Mouse (Mus musculus) olfactory bulb, adult 2 months (tissue): ENCODE results near the gene Stk31. TPM values are rescaled to one million over a fixed set of nuclear protein-coding genes. Genes with fewer than 3 reads are reported as not detected.

Experiments used
- H3K27ac ChIP-seq: fragments of 200-500 bp; 2 replicates; pipeline ENCODE4 v1.5.1; 2012; ENCODE audit warnings: low read depth, low read length; ENCODE audit not compliant: insufficient read depth
- H3K4me1 ChIP-seq: fragments of 200-500 bp; 2 replicates; pipeline ENCODE4 v1.6.1; 2012; ENCODE audit warnings: low read length; ENCODE audit not compliant: control insufficient read depth, insufficient read depth
- H3K4me3 ChIP-seq: fragments of 200-500 bp; 2 replicates; pipeline ENCODE4 v1.5.1; 2012; ENCODE audit warnings: mild to moderate bottlenecking, low read depth, low read length, moderate library complexity; ENCODE audit not compliant: insufficient read depth
- CTCF ChIP-seq: fragments of 200-500 bp; IDR thresholded peaks from 2 replicates; pipeline ENCODE4 v1.5.1; 2012; ENCODE audit warnings: low read depth, mild to moderate bottlenecking, low read length, moderate library complexity; ENCODE audit not compliant: insufficient read depth
- POLR2A ChIP-seq: fragments of 200-500 bp; IDR thresholded peaks from 2 replicates; pipeline ENCODE4 v1.6.1; 2012; ENCODE audit warnings: mild to moderate bottlenecking, low read depth, low read length, moderate library complexity; ENCODE audit not compliant: insufficient read depth
- WGBS: fragments of 180-500 bp; shearing (Covaris S2); methylation state at CpG from one replicate; pipeline ENCODE4 v1.1.7; 2018; 5-methylcytosine and 5-hydroxymethylcytosine counted together
- polyA plus RNA-seq: library from polyadenylated mRNA; stranded (reverse); fragments of >200 nt; gene quantifications from 2 replicates; pipeline ENCODE4 v1.2.4, GENCODE M21; 2012; ENCODE audit warnings: low replicate concordance; ENCODE audit not compliant: missing spikeins, insufficient read depth, insufficient read length

The Stk31 gene
- polyA plus RNA-seq: not detected in 2 replicates

DNA sequence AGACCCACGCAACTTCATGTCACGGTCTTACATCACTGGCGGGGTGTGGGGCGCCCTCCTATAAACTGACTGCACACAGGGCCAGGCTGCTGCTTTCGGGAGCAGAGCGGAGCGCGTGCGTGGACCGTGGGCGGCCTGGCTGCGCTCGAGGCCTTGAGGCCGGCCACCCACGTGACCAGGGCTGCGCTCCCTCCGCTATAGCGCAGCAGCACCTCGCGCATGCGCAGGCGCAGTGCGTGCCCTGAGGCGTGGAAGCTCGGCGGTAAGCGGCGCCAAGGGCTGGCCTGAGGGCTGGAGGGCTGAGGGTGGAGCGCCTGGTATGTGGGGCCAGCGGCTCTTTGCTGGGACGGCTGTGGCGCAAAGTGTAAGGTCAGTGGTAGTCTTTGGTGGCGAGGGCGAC is at the start of gene Stk31:
Gene Stk31, plus strand, starts transcription at position 289 of the 400 bp plus-strand sequence.
- WGBS: 90% methylated on average over 34 of the region's 34 CpGs
- H3K27ac ChIP-seq: no peak within 1 kb of the TSS
- no peaks in the 10 kb centered on the region for H3K4me1 ChIP-seq
- H3K4me3 ChIP-seq: no peak within 1 kb of the TSS
- TF ChIP-seq POLR2A (no peak), CTCF (no peak)

DNA sequence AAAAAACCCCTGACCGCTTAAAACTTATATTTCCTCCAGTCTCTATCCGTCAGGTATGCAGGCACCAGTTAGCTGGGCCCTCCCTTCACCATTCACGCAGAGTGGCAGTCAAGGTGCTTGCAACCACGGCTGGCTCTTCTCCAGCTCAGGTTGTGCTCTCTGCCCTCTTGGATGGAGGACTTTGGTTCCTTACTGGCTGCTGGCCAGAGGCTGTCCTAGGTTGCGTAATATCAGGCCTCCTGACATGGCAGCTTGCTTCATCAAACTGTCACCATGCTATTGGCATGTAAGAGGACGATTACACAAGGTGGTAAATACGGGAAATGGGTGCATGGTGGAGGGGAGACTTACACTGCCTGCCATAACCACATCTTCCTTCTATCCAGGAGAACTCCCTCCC is 45.6 kb upstream of the Stk31 start:
- TF ChIP-seq CTCF (no peak), POLR2A (no peak)
- Histone ChIP-seq H3K4me1 (no peaks in the 10 kb centered on the region), H3K27ac (no peak overlapping the region), H3K4me3 (no peak overlapping the region)
- WGBS: 95% methylated on average over 7 of the region's 7 CpGs

DNA sequence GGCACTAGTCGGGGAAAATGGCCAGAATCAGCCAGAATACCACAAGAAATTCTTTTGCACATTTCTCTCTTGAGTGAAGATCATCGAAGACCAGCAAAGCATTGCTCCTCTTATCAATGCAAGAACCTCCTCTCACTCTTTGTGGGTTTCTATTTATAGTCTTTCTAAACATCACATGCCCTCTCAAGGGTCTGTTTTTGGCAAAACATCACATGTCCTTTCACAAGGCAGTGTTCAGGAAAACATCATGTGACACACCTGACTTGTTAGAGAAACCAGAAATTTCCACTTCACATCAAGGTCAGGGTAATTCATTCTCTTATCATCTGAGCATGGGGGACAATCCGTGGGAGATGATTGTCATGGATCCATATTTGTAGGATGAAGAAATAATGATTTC is 40.8 kb upstream of the Stk31 start:
- no peak overlapping the region for H3K4me3 ChIP-seq
- H3K4me1 ChIP-seq: no peaks in the 10 kb centered on the region
- TF ChIP-seq CTCF (no peak), POLR2A (no peak)
- 86% methylated on average over 3 of the region's 3 CpGs for WGBS
- H3K27ac ChIP-seq: no peak overlapping the region

DNA sequence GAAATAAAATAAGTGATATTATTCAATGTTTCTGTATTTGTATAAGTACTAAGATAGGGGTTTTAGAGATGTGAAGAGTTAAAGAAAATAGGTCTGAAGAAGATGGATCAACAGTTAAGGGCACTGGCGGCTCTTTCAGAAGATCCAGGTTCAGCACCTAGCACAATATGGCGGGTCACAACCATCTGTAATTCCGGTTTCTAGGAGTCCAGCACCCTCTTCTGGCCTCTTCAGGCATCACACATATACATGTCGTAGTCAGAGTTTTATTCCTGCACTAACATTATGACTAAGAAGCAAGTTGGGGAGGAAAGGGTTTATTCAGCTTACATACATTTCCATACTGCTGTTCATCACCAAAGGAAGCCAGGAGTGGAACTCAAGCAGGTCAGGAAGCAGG is 40.2 kb upstream of the Stk31 start:
- TF ChIP-seq POLR2A (no peak), CTCF (no peak)
- no peaks in the 10 kb centered on the region for H3K4me1 ChIP-seq
- no peak overlapping the region for H3K27ac ChIP-seq
- WGBS: 74% methylated on average over 4 of the region's 4 CpGs
- no peak overlapping the region for H3K4me3 ChIP-seq

DNA sequence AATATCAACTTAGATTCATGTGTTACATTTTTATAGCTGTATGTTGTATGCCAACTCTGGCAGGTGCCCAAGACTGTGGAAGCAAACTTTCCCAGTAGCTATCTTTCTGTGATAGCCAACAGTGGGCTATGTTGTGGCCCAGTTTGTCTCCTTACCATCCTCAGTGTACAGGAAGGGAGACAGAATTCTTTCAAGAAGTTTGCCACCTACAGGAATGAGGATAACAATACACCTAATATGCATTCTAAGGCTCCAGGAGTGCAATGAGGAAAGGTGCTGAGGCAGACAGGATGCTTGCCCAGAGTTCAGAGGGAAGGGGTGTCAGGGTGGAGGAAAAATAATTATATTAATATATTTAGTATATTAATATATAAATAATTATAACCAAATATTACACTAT is 35.0 kb upstream of the Stk31 start:
- H3K4me1 ChIP-seq: no peaks in the 10 kb centered on the region
- no peak overlapping the region for H3K4me3 ChIP-seq
- no peak for TF ChIP-seq CTCF
- H3K27ac ChIP-seq: no peak overlapping the region

DNA sequence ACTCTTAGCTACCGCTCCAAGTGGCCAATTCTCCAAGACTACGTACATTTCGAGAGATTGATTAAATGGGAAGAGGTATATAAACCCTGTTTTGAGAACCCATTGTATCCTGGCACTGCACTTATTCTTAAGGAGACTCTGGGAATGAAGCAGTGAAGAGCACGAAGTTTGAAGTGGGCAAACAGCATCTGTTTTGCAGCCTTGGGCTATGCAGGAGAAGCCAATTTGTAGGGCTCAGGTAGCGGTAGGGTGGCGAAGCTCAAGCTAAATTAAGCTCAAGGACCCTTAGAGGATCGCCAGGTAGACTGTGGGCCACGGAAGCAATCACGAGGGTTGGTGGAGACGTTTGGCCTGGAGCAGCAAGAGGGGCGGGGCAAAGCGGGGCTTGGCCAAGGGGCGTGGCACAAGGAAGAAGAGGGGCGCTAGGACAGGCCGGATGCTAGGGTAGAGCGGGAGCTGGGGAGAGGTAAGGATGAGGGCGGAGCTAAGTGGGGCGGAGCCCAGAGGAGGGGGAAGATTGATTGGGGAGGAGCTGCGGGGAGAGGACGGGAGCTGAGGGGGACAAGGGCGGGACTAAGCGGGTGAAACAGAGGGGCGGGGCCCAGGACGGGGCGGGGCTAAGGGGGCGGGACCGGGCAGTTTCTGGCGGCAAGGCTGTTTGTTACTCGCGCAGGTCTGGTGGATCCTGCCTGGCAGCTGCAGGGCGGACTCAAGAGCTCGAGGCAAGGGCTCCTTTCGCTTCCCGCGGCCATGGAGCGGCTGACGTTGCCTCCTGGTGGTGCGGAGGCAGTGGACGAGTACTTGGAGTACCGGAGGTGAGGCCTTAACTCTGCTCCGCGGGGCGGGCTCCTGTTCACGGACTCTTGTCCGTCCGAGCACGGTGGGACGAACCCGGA is 28.0 kb upstream of the Stk31 start, which contains the start of gene Fam221a:
Gene Fam221a, plus strand, starts transcription at position 581 of the 896 bp plus-strand sequence.
- Histone ChIP-seq H3K4me3 (peak within 1 kb of the TSS; percentile 59), H3K27ac (no peak within 1 kb of the TSS), H3K4me1 (peaks cover 8% of the 10 kb centered on the region)
- 3% methylated on average over 49 of the region's 49 CpGs for WGBS
- TF ChIP-seq CTCF (no peak), POLR2A (no peak)

DNA sequence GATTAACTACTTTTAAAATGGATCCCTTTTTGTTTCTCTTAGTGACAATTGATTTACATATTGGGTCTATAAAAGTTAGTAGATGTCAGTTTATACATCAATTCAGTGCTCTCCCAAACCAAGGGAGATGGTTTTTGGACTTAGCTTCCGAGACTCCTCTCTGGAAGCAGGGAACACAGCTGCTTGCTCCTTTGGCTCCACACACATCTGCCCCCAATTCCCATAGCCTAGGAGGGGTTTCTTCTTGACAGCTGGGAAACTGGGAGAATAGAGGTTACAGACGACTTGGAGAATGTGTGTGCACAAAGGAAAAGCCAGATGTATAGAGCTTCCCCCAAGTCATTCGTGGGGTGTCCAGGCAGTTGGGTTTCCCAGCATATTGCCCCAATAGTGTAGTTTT is 27.2 kb upstream of the Stk31 start:
- whole genome bisulfite sequencing: 26% methylated on average over 3 of the region's 3 CpGs
- Histone ChIP-seq H3K4me1 (peaks cover 8% of the 10 kb centered on the region), H3K4me3 (no peak overlapping the region), H3K27ac (no peak overlapping the region)
- TF ChIP-seq CTCF (no peak), POLR2A (no peak)

DNA sequence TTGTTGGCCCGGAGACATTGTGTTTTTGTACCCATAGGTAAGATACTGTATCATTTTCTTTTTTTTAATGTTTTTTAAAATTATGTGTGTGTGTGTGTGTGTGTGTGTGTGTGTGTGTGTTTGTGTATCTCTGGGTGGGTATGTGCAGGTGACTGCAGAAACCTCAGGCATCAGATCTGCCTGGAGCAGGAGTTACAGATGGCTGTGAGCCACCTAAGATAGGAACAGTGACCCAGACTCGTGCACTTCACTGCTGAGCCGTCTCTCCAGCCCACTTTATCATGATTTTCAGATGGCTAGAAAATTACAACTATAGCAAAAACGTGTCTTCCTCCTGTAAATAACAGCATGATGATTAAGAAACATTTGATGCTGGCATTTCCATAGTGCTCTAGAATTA is 22.7 kb upstream of the Stk31 start:
- Histone ChIP-seq H3K27ac (no peak overlapping the region), H3K4me3 (no peak overlapping the region), H3K4me1 (peaks cover 4% of the 10 kb centered on the region)
- WGBS: 91% methylated on average over 4 of the region's 4 CpGs
- TF ChIP-seq POLR2A (no peak), CTCF (no peak)

DNA sequence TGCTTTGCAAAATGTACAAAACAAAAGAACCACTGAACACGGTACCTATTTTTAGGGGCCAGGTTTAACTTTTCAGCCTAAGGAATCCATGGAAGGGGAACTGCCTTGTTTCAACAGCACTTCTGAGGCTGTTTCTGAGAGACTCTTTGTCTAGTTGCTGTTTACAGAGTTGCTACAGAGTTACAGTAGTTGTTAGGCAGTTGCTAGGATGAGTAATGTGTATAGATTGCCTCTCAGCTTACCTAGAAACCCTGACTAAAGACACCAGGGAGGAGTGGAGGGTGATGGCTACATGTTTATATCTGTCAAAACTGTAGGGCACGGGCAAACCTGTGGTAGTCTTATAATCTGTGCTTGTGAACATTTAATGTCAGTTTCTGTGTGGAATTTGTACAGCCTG is 21.5 kb upstream of the Stk31 start:
- H3K4me3 ChIP-seq: no peak overlapping the region
- 53% methylated on average over 2 of the region's 2 CpGs for WGBS
- H3K27ac ChIP-seq: no peak overlapping the region
- no peaks in the 10 kb centered on the region for H3K4me1 ChIP-seq
- no peak for TF ChIP-seq POLR2A
- TF ChIP-seq CTCF: no peak
